Mouse (Mus musculus) cerebellum, postnatal 36 days (tissue): ENCODE measurements around the gene Ctf2.
"Not testable (repeated sequence)": the region's sequence is repeated elsewhere in the genome, so short reads cannot be mapped to it uniquely, and the experiment has no call there.

Experiments used
- DNase-seq, 2 experiments: peaks; one replicate each; pipeline ENCODE4 v3.0.0; 2021 to 2022; ENCODE audit warnings: mixed read lengths in 2 of 2

The Ctf2 gene

GRCm38 (mm10) chr7:127732066-127732465 lies at the start of gene Ctf2:
Ctf2 (minus strand) TSS chr7:127732166.
- DNase-seq, result not testable (repeated sequence)

GRCm38 (mm10) chr7:127778350-127778749 lies 46.4 kb upstream of the Ctf2 start:
- peak in 1 of 2 experiments; percentile 22 for DNase-seq

GRCm38 (mm10) chr7:127777474-127778266 lies 45.7 kb upstream of the Ctf2 start:
- peak; percentile 56 to 65 for DNase-seq

GRCm38 (mm10) chr7:127776878-127777473 lies 45.0 kb upstream of the Ctf2 start:
- peak; percentile 97 to 98 for DNase-seq

GRCm38 (mm10) chr7:127776426-127776825 lies 44.5 kb upstream of the Ctf2 start, which contains the start of gene Setd1a:
Setd1a (plus strand) TSS chr7:127776670.
- peak; percentile 89 to 90 for DNase-seq

- not testable (repeated sequence) for DNase-seq
Measured at GRCm38 (mm10) chr7:127775837-127776236, 43.9 kb upstream of the Ctf2 start.

GRCm38 (mm10) chr7:127773664-127774384 lies 41.9 kb upstream of the Ctf2 start:
- peak; percentile 79 to 85 for DNase-seq

GRCm38 (mm10) chr7:127772557-127772956 lies 40.6 kb upstream of the Ctf2 start:
- no peak for DNase-seq

GRCm38 (mm10) chr7:127772080-127772479 lies 40.1 kb upstream of the Ctf2 start:
- DNase-seq, result no peak

- DNase-seq, result no peak
Measured at GRCm38 (mm10) chr7:127771262-127771661, 39.3 kb upstream of the Ctf2 start.

GRCm38 (mm10) chr7:127770039-127770905 lies 38.3 kb upstream of the Ctf2 start:
- DNase-seq, result no peak

GRCm38 (mm10) chr7:127769651-127770038 lies 37.7 kb upstream of the Ctf2 start, which contains the start of gene Orai3:
Orai3 (plus strand) TSS chr7:127769815.
- peak; percentile 77 to 81 for DNase-seq

GRCm38 (mm10) chr7:127768997-127769593 lies 37.1 kb upstream of the Ctf2 start:
- peak; percentile 92 to 95 for DNase-seq

- peak; percentile 32 to 34 for DNase-seq
Measured at GRCm38 (mm10) chr7:127768346-127768996, 36.5 kb upstream of the Ctf2 start.

- no peak for DNase-seq
Measured at GRCm38 (mm10) chr7:127767671-127768345, 35.8 kb upstream of the Ctf2 start.

GRCm38 (mm10) chr7:127766851-127767609 lies 35.1 kb upstream of the Ctf2 start:
- no peak for DNase-seq

GRCm38 (mm10) chr7:127765756-127766155 lies 33.8 kb upstream of the Ctf2 start:
- no peak for DNase-seq

- DNase-seq, result no peak
Measured at GRCm38 (mm10) chr7:127763642-127764041, 31.7 kb upstream of the Ctf2 start.

GRCm38 (mm10) chr7:127761026-127761425 lies 29.1 kb upstream of the Ctf2 start:
- DNase-seq, result peak; percentile 75 to 76

GRCm38 (mm10) chr7:127760478-127760877 lies 28.5 kb upstream of the Ctf2 start:
- no peak for DNase-seq
